Mouse (Mus musculus): ENCODE measurements at regions not wholly inside any gene's neighbourhood (a gene's known extent, or its start where the extent isn't known, plus 50 kb on each side); places are given as distances from the start of the nearest gene placed in this dataset.

DNA sequence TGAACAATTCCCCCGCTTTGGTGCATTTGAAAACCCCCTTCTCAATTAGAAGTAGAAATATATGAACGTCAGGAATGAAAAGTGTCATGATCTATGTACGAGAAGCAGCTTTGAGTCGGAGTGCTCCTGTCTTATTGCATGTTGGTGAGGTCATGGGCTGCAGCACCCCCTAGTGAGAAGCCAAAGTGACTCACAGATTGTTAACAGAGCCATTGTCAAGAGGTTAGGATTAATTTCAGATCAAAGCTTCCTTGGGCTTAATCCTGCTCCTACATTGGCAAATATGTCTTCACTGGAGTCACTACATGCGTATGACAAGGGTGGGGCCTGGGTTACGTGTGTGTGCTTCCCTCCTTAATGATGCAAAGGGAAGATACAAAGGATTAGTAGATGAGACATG, 165.8 kb upstream of the Dio2 start:
- H3K4me2 ChIP-seq (ENCODE audit: low read length) = no peak overlapping the region
- no peak overlapping the region for H3K27ac ChIP-seq (ENCODE audit: low read depth, low read length)
- no peak for ATAC-seq
- no peak overlapping the region for H3K9ac ChIP-seq (ENCODE audit: low read depth, low read length)
- no peaks in the 10 kb centered on the region for H3K27me3 ChIP-seq (replicated peaks; ENCODE audit: control insufficient read depth, insufficient read depth, low read length)
- H3K36me3 ChIP-seq (ENCODE audit: control insufficient read depth, insufficient read depth, low read length) = no peaks in the 10 kb centered on the region
- no peaks in the 10 kb centered on the region for H3K4me1 ChIP-seq (ENCODE audit: control insufficient read depth, insufficient read depth, low read depth, low read length)
- H3K4me3 ChIP-seq (ENCODE audit: low read length) = no peak overlapping the region
- WGBS = 81% methylated on average over 6 of the region's 6 CpGs
- no peaks in the 10 kb centered on the region for H3K9me3 ChIP-seq (ENCODE audit: control insufficient read depth, low read length)

GRCm38 (mm10) chr12:90893655-90894370, 155.6 kb upstream of the Dio2 start:
- no peaks in the 10 kb centered on the region for H3K9me3 ChIP-seq (ENCODE audit: control insufficient read depth, low read length)
- no peak overlapping the region for H3K27ac ChIP-seq (ENCODE audit: low read depth, low read length)
- ATAC-seq = no peak
- 90% methylated on average over 9 of the region's 9 CpGs for WGBS
- H3K9ac ChIP-seq (ENCODE audit: low read depth, low read length) = no peak overlapping the region
- no peak overlapping the region for H3K4me3 ChIP-seq (ENCODE audit: low read length)
- no peaks in the 10 kb centered on the region for H3K4me1 ChIP-seq (ENCODE audit: control insufficient read depth, insufficient read depth, low read depth, low read length)
- H3K27me3 ChIP-seq (replicated peaks; ENCODE audit: control insufficient read depth, insufficient read depth, low read length) = no peaks in the 10 kb centered on the region
- no peaks in the 10 kb centered on the region for H3K36me3 ChIP-seq (ENCODE audit: control insufficient read depth, insufficient read depth, low read length)
- no peak overlapping the region for H3K4me2 ChIP-seq (ENCODE audit: low read length)

GRCm38 (mm10) chr12:90876230-90877005, 138.2 kb upstream of the Dio2 start:
- H3K4me1 ChIP-seq (ENCODE audit: control insufficient read depth, insufficient read depth, low read depth, low read length) = no peaks in the 10 kb centered on the region
- H3K27ac ChIP-seq (ENCODE audit: low read depth, low read length) = no peak overlapping the region
- H3K9ac ChIP-seq (ENCODE audit: low read depth, low read length) = no peak overlapping the region
- no peak for ATAC-seq
- no peak overlapping the region for H3K4me3 ChIP-seq (ENCODE audit: low read length)
- H3K9me3 ChIP-seq (ENCODE audit: control insufficient read depth, low read length) = no peaks in the 10 kb centered on the region
- WGBS = 82% methylated on average over 5 of the region's 5 CpGs
- H3K36me3 ChIP-seq (ENCODE audit: control insufficient read depth, insufficient read depth, low read length) = no peaks in the 10 kb centered on the region
- H3K4me2 ChIP-seq (ENCODE audit: low read length) = no peak overlapping the region
- H3K27me3 ChIP-seq (replicated peaks; ENCODE audit: control insufficient read depth, insufficient read depth, low read length) = no peaks in the 10 kb centered on the region

GRCm38 (mm10) chr12:90874840-90875239, 136.6 kb upstream of the Dio2 start:
- Histone ChIP-seq H3K9me3 (ENCODE audit: control insufficient read depth, low read length) (no peaks in the 10 kb centered on the region), H3K4me1 (ENCODE audit: control insufficient read depth, insufficient read depth, low read depth, low read length) (no peaks in the 10 kb centered on the region), H3K27ac (ENCODE audit: low read depth, low read length) (no peak overlapping the region), H3K4me3 (ENCODE audit: low read length) (no peak overlapping the region), H3K9ac (ENCODE audit: low read depth, low read length) (no peak overlapping the region), H3K36me3 (ENCODE audit: control insufficient read depth, insufficient read depth, low read length) (no peaks in the 10 kb centered on the region), H3K4me2 (ENCODE audit: low read length) (no peak overlapping the region), H3K27me3 (replicated peaks; ENCODE audit: control insufficient read depth, insufficient read depth, low read length) (no peaks in the 10 kb centered on the region)
- ATAC-seq = no peak
- WGBS = 90% methylated on average over 3 of the region's 3 CpGs

- no peak for ATAC-seq
- H3K9ac ChIP-seq (ENCODE audit: low read depth, low read length) = no peak overlapping the region
- no peak overlapping the region for H3K4me3 ChIP-seq (ENCODE audit: low read length)
- no peaks in the 10 kb centered on the region for H3K27me3 ChIP-seq (replicated peaks; ENCODE audit: control insufficient read depth, insufficient read depth, low read length)
- H3K4me2 ChIP-seq (ENCODE audit: low read length) = no peak overlapping the region
- H3K4me1 ChIP-seq (ENCODE audit: control insufficient read depth, insufficient read depth, low read depth, low read length) = no peaks in the 10 kb centered on the region
- no peaks in the 10 kb centered on the region for H3K36me3 ChIP-seq (ENCODE audit: control insufficient read depth, insufficient read depth, low read length)
- H3K9me3 ChIP-seq (ENCODE audit: control insufficient read depth, low read length) = no peaks in the 10 kb centered on the region
- WGBS = 93% methylated on average over 3 of the region's 3 CpGs
- no peak overlapping the region for H3K27ac ChIP-seq (ENCODE audit: low read depth, low read length)
These were observed 135.7 kb upstream of the Dio2 start for GRCm38 (mm10) chr12:90873959-90874358.

DNA sequence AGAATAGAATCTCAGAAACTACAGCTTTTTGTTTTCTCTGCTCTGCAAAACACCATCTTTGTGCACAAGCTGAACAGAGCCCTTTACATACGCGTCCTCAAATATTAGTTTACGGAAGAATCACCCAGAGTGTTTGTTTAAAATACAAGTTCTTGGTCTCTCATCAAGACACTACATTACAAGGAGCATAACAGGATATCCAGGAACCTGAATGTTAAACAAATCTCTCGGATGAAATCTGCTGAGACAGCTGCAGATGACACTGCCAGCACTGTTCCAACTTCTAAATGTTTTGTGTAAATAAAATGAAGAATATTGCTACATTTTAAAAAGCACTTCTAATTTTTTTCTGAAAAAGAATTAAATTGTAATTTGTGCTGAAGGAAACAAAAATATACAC, 128.4 kb upstream of the Dio2 start:
- Histone ChIP-seq H3K9me3 (ENCODE audit: control insufficient read depth, low read length) (no peaks in the 10 kb centered on the region), H3K9ac (ENCODE audit: low read depth, low read length) (no peak overlapping the region), H3K4me3 (ENCODE audit: low read length) (no peak overlapping the region), H3K4me1 (ENCODE audit: control insufficient read depth, insufficient read depth, low read depth, low read length) (no peaks in the 10 kb centered on the region), H3K4me2 (ENCODE audit: low read length) (no peak overlapping the region), H3K36me3 (ENCODE audit: control insufficient read depth, insufficient read depth, low read length) (no peaks in the 10 kb centered on the region), H3K27ac (ENCODE audit: low read depth, low read length) (no peak overlapping the region), H3K27me3 (replicated peaks; ENCODE audit: control insufficient read depth, insufficient read depth, low read length) (no peaks in the 10 kb centered on the region)
- WGBS = 84% methylated on average over 4 of the region's 4 CpGs
- no peak for ATAC-seq

DNA sequence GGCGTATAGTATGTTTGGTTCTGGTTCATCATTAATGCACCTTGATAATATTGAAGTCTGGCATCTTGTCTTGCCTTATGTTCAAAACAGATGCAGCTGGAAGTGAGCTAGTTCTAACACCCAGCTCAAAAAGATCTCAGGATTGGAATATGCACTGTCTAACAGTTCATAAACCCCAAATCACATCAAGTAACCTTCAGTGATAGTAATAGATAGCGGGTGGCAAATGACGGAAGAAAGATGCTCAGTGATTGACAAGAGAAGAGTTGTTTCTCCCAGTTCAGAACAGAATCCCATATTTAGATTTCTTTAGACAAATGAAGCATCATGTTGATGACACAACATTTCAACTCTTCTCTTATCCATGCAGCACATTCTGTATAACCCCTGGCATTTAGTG, 124.4 kb upstream of the Dio2 start:
- Histone ChIP-seq H3K9ac (ENCODE audit: low read depth, low read length) (no peak overlapping the region), H3K4me2 (ENCODE audit: low read length) (no peak overlapping the region), H3K9me3 (ENCODE audit: control insufficient read depth, low read length) (no peaks in the 10 kb centered on the region), H3K27me3 (replicated peaks; ENCODE audit: control insufficient read depth, insufficient read depth, low read length) (no peaks in the 10 kb centered on the region), H3K4me3 (ENCODE audit: low read length) (no peak overlapping the region), H3K36me3 (ENCODE audit: control insufficient read depth, insufficient read depth, low read length) (no peaks in the 10 kb centered on the region), H3K27ac (ENCODE audit: low read depth, low read length) (no peak overlapping the region), H3K4me1 (ENCODE audit: control insufficient read depth, insufficient read depth, low read depth, low read length) (no peaks in the 10 kb centered on the region)
- WGBS = 88% methylated on average over 3 of the region's 3 CpGs
- no peak for ATAC-seq

- no peaks in the 10 kb centered on the region for H3K36me3 ChIP-seq (ENCODE audit: control insufficient read depth, insufficient read depth, low read length)
- H3K27ac ChIP-seq (ENCODE audit: low read depth, low read length) = no peak overlapping the region
- no peak for ATAC-seq
- H3K4me2 ChIP-seq (ENCODE audit: low read length) = no peak overlapping the region
- no peaks in the 10 kb centered on the region for H3K9me3 ChIP-seq (ENCODE audit: control insufficient read depth, low read length)
- H3K4me3 ChIP-seq (ENCODE audit: low read length) = no peak overlapping the region
- H3K9ac ChIP-seq (ENCODE audit: low read depth, low read length) = no peak overlapping the region
- H3K27me3 ChIP-seq (replicated peaks; ENCODE audit: control insufficient read depth, insufficient read depth, low read length) = no peaks in the 10 kb centered on the region
- WGBS = 55% methylated on average over 3 of the region's 3 CpGs
- H3K4me1 ChIP-seq (ENCODE audit: control insufficient read depth, insufficient read depth, low read depth, low read length) = no peaks in the 10 kb centered on the region
These were observed 119.5 kb upstream of the Dio2 start for GRCm38 (mm10) chr12:90857746-90858145.

GRCm38 (mm10) chr12:90810666-90811065, 72.4 kb upstream of the Dio2 start:
- Histone ChIP-seq H3K4me2 (ENCODE audit: low read length) (no peak overlapping the region), H3K36me3 (ENCODE audit: control insufficient read depth, insufficient read depth, low read length) (no peaks in the 10 kb centered on the region), H3K9ac (ENCODE audit: low read depth, low read length) (no peak overlapping the region), H3K27ac (ENCODE audit: low read depth, low read length) (no peak overlapping the region), H3K9me3 (ENCODE audit: control insufficient read depth, low read length) (no peaks in the 10 kb centered on the region), H3K27me3 (replicated peaks; ENCODE audit: control insufficient read depth, insufficient read depth, low read length) (no peaks in the 10 kb centered on the region), H3K4me3 (ENCODE audit: low read length) (no peak overlapping the region), H3K4me1 (ENCODE audit: control insufficient read depth, insufficient read depth, low read depth, low read length) (no peaks in the 10 kb centered on the region)
- WGBS = 59% methylated on average over 6 of the region's 6 CpGs
- ATAC-seq = no peak
